Mouse (Mus musculus) cerebellum, adult 2 months (tissue): ENCODE measurements around the gene Ubl4b.

Source experiments
- CTCF ChIP-seq: fragments of 200-500 bp; IDR thresholded peaks from 2 replicates; pipeline ENCODE4 v1.5.1; 2011; ENCODE audit warnings: low read depth, mild to moderate bottlenecking, control low read depth, low read length, moderate library complexity, borderline replicate concordance; ENCODE audit not compliant: insufficient read depth
- POLR2A ChIP-seq: fragments of 200-500 bp; IDR thresholded peaks from 2 replicates; pipeline ENCODE4 v1.6.1; 2011; ENCODE audit warnings: low read length, control low read depth, borderline replicate concordance; ENCODE audit not compliant: insufficient read depth

GRCm38 (mm10) chr3:107576807-107577206 is 21.9 kb upstream of the Ubl4b start:
- TF ChIP-seq POLR2A (no peak), CTCF (no peak)
